12 mouse cellular contexts compared by ENCODE assay signal in the genomic region with DNA sequence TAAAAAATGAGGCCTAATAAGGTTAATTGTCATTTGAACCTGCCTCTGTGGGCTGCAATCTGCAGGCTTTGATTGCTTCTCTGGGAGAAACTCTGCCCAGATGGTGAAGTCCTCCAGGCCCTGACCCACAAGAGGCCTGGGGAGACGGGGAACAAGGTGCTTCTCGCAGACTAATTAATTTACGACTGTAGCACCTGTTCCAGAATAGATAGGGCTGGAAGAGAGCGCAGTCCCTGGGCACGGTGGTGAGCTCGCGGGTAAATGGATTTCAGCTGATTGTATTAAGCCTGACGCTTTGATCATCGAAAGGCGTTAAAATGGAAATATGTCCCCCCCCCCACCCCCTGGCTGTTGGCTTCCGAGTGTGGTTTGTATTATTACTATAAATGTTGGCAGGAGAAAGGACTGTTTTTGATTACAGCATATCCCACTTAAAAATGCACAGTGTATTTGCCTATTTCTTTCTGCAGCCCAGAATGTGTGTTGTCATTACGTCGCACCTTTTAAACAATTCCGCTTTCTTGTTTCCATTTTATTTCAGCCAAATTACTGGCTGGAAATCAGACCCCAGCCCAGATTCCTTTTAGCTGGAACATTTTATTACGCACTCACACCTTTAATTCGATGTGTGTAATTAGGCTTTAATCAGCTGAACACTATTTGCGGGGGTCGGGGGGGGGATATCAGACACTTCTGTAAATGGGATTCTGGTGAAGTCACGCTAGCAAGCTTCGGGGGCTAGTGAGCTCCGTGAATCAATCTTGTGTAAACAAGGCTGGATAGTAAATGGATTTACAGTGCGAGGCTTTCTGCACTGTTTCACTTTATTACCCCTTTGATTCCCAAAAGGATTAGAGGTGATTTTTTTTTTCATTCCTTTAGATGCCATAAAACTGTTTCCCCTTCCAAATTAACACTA.
DNase-seq lines count a peak whose midpoint lies in the region; ATAC-seq and TF ChIP-seq lines count a peak whose summit lies in the region.
"Had no signal": no experiment of that assay in that cellular context is flagged by ENCODE, and none has a peak within 500 bp of the region (broad histone marks: within the 10 kb centered on the region; RNA-seq: fewer than 3 reads in every experiment).

No protein-coding gene starts in this region.

- no peak for TF ChIP-seq CTCF in layer of hippocampus, adult 2 months (conservative IDR thresholded peaks at IDR 0.05)

- peaks cover 19% of the 10 kb centered on the region for H3K27me3 ChIP-seq in forebrain, embryonic 10.5 days (ENCODE audit: poor library complexity, severe bottlenecking)
- H3K27me3 ChIP-seq in intestine, embryonic 15.5 days (replicated peaks): no peaks in the 10 kb centered on the region
- H3K27me3 ChIP-seq in neural tube, embryonic 13.5 days: peaks cover 20% of the 10 kb centered on the region

- H3K4me3 ChIP-seq in layer of hippocampus, adult 2 months: peak overlapping the region; percentile 0; the same call in 1 of the 2 replicates
- no peak overlapping the region for H3K4me3 ChIP-seq in forebrain, embryonic 10.5 days
- H3K4me3 ChIP-seq in intestine, embryonic 15.5 days (replicated peaks): no peak overlapping the region
- H3K4me3 ChIP-seq in neural tube, embryonic 13.5 days: no peak overlapping the region

- H3K9ac ChIP-seq in intestine, embryonic 15.5 days: no peak overlapping the region
- peak overlapping the region; percentile 41; the same call in 1 of the 2 replicates for H3K9ac ChIP-seq in neural tube, embryonic 13.5 days
- H3K9ac ChIP-seq: lung, embryonic 14.5 days had no signal

- no peak for DNase-seq in layer of hippocampus, adult 2 months (ENCODE audit: low spot score in 2 of 2)
- DNase-seq in layer of hippocampus, postnatal 10 days (ENCODE audit: low spot score in 2 of 2): no peak
- peak; percentile 13 for DNase-seq in forebrain, embryonic 10.5 days (ENCODE audit: extremely low spot score, low spot score)
- no peak for DNase-seq in right cerebral cortex, postnatal 10 days (ENCODE audit: low spot score in 2 of 2)
- DNase-seq in adipocyte (ENCODE audit: low spot score): no peak
- DNase-seq in lung, postnatal 4 days: no peak
- DNase-seq: adrenal gland, adult 8-10 months; lung, embryonic 14.5 days; thymus, postnatal 36 days had no signal

- peaks cover 17% of the 10 kb centered on the region for H3K4me1 ChIP-seq in forebrain, embryonic 10.5 days
- peaks cover 2% of the 10 kb centered on the region; the same call in 1 of the 2 replicates for H3K4me1 ChIP-seq in intestine, embryonic 15.5 days (replicated peaks)
- peaks cover 25% of the 10 kb centered on the region for H3K4me1 ChIP-seq in neural tube, embryonic 13.5 days (replicated peaks)

- no peaks in the 10 kb centered on the region for H3K9me3 ChIP-seq in forebrain, embryonic 10.5 days
- H3K9me3 ChIP-seq in intestine, embryonic 15.5 days: no peaks in the 10 kb centered on the region
- H3K9me3 ChIP-seq in neural tube, embryonic 13.5 days: no peaks in the 10 kb centered on the region

- no peak overlapping the region for H3K27ac ChIP-seq in layer of hippocampus, adult 2 months
- no peak overlapping the region for H3K27ac ChIP-seq in forebrain, embryonic 10.5 days
- no peak overlapping the region for H3K27ac ChIP-seq in intestine, embryonic 15.5 days
- peak overlapping the region; percentile 33; the same call in 1 of the 2 replicates for H3K27ac ChIP-seq in neural tube, embryonic 13.5 days (replicated peaks)

- WGBS in forebrain, embryonic 10.5 days: 71% methylated on average over 22 of the region's 22 CpGs
- WGBS in intestine, embryonic 15.5 days: 26% methylated on average over 22 of the region's 22 CpGs
- WGBS in neural tube, embryonic 13.5 days: 14% methylated on average over 22 of the region's 22 CpGs

- H3K4me2 ChIP-seq in intestine, embryonic 15.5 days (replicated peaks): peak overlapping the region; percentile 26
- H3K4me2 ChIP-seq in neural tube, embryonic 13.5 days: peak overlapping the region; percentile 42
- H3K4me2 ChIP-seq: lung, embryonic 14.5 days had no signal

- peak; percentile 88 for ATAC-seq in intestine, embryonic 15.5 days
- peak; percentile 80 for ATAC-seq in neural tube, embryonic 13.5 days (ENCODE audit: low read depth)
- ATAC-seq: inflammation-experienced regulatory T-cells, adult 6 months had no signal

- no peaks in the 10 kb centered on the region for H3K36me3 ChIP-seq in forebrain, embryonic 10.5 days (replicated peaks)
- H3K36me3 ChIP-seq in intestine, embryonic 15.5 days: no peaks in the 10 kb centered on the region
- H3K36me3 ChIP-seq in neural tube, embryonic 13.5 days: no peaks in the 10 kb centered on the region
